Mouse (Mus musculus): ENCODE measurements around the gene Trpm1.
"Not testable (repeated sequence)": the region's sequence is repeated elsewhere in the genome, so short reads cannot be mapped to it uniquely, and the experiment has no call there.

The Trpm1 gene

DNA sequence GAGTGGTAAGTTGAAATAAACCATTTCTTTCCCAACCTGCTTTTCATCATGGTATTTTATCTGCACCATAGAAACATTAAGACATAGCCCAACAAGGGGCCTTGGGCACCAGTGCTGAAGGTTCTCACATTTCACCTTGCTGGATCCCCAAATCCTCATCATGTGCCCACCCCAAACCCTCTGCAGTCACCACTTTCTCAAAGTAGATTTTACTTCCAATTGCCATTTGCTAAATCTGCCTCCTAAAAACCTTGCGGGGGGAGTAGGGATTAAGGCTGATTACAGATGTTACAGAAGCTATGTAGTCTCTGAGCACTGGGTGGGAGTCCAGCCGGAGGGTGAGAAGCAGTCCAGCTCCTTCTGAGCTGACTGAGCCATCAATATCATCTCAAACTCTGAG lies at the start of gene Trpm1:
Gene Trpm1 (plus strand): TSS at position 301 of the 400 bp plus-strand sequence.
- no peak for DNase-seq (ENCODE audit: low spot score)

DNA sequence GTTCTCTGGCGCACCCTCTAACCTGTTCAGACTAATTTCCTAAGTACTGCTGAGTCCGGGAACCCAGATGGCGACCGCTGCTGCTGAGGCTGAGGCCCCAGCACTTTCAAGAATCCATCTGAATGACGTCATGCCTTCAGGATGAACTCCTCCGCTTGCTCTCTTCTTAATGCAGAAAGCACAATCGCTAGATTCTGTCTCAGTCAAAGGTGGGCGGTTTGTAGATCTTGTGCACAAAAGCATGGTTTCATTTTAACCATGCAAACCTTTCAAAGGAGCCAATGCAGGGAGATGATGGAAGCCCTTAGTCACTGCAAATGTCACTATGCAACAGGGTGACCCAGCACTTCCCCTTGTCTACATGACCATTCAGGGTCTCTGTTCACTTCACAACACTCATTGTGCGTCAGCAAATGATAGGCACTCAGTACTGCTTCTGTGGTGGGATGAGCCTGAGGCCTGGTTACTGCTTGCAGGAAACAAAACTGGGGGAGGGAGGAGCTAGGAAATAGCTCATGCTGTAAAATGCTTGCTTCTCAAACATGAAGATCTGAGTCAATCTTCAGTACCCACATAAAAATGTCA lies 31.4 kb upstream of the Trpm1 start:
- no peak for DNase-seq (ENCODE audit: low spot score)

DNA sequence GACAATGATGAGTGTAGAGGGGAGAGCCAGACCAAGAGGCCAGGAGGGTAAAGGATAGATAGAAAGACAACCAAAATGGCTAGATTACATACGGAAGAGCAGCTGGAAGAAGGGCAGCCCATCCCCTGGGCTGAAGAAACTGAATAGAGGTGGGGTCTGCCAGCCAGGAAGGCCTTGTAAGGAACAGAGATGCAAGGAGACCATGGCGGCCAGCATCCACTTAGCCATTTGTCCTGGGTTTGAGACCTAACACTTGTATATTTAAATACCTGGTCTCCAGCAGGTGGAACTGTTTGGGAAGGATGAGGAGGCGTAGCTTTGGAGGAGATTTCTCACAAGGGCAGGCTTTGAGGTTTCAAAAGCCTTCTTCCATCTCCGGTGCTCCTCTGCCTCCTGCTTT lies 29.9 kb upstream of the Trpm1 start:
- no peak for DNase-seq (ENCODE audit: low spot score)

DNA sequence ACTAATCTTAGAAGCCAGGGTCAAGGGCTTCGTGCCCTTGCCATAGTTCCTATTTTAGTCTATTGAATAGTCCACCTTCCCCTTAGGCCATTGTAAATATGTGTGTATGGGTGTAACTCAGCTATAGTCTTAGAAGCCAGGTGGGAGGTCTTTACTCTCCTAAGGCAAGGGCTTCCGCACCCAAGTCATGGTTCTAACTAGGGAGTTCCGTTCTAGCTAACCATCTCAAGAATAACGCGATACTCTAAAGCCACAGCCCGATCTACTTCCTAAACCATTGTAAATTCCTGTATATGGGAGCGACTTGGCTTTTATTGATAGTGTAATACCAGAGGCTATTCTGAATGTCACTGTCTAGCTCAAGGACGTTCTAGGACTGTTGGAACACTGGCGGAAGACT lies 27.6 kb upstream of the Trpm1 start:
- DNase-seq (ENCODE audit: low spot score), result not testable (repeated sequence)

DNA sequence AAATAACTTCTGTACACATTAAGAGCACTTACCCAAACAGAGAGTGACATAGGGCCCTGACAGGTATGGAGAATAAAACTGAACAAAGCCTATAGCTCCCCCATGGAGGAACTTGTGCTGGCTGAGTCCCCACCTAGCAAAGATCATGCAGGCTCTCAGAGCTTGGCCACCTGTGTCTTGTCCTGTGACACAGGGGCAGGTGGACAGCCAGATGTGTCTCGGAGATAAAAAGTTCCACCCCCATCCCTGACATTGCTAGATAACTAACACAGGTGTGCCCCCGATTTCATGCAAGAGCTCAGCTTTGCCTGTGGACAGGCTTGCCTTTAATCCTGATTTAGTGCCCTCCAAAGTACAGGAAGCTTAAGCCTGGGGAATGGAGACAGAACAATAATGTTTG lies 13.8 kb upstream of the Trpm1 start:
- DNase-seq (ENCODE audit: low spot score), result no peak

DNA sequence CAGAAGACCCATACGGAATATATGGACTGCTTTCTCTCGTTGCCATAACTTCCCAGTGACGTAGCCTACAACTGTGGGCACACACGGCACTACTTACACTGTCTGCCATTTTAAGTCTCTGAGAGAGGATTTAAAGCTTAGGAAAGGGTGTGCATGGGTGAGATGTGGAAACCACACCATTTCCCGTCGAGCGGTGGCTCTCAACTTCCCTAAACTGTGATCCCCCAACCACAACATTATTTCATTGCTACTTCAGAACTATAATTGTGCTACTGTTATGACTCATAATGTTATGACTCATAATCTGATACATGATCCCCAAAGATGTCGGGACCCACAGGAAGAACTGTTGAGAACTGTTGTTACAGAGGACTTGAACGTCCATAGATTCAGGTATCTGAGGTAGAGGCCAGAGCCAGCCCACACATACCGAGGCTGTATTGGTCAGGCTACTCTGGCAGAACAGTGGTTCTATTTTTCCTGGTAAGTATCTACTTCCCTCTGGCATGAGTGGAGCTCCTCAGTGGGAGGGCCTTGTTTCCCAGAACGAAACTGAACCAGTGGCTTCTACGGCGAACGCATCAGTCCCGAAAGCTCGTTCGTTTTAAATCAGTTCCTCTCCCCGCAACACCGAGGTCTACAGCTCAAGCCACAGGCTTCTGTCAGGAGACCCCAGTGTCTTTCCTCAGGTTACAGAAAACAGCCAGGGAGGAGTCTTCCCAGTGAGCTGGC lies 12.2 kb upstream of the Trpm1 start:
- DNase-seq (ENCODE audit: low spot score), result no peak

DNA sequence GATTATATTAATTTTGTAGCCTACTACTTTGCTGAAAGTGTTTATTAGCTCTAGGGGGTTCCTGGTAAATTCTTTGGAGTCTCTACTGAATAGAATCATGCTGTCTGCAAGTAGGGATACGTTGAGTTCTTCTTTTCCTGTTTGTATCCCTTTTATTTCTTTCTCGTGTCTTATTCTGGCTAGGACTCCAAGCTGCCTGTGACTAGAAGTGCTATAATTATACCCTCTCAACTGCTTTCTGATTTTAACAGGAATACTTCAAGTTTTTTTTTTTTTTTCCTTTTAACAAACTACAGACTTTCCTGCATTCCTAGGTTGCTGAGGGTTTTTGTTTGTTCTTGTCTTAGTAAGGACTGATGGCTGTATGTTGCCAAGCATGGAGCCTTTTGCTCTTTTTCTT lies 4.3 kb upstream of the Trpm1 start:
- no peak for DNase-seq (ENCODE audit: low spot score)

DNA sequence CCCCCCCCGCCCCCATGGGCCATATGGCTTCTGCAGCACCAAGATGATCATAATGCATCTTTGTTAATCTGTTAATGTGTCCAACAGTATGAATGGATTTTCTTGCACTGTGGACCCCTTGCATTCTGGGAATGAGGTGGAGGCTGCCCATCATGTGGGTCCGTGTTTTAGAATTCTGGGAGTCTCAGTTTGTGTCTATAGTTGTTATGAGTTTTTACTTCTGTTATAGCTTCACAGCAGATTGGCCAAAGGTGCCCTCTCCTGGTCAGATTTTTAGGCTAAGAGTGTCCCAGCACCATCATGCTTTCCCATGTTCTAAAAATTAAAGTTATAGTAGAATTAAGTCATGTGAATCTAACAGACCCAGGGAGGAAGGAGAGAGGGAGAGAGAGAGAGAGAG lies 3.9 kb upstream of the Trpm1 start:
- DNase-seq (ENCODE audit: low spot score), result no peak

DNA sequence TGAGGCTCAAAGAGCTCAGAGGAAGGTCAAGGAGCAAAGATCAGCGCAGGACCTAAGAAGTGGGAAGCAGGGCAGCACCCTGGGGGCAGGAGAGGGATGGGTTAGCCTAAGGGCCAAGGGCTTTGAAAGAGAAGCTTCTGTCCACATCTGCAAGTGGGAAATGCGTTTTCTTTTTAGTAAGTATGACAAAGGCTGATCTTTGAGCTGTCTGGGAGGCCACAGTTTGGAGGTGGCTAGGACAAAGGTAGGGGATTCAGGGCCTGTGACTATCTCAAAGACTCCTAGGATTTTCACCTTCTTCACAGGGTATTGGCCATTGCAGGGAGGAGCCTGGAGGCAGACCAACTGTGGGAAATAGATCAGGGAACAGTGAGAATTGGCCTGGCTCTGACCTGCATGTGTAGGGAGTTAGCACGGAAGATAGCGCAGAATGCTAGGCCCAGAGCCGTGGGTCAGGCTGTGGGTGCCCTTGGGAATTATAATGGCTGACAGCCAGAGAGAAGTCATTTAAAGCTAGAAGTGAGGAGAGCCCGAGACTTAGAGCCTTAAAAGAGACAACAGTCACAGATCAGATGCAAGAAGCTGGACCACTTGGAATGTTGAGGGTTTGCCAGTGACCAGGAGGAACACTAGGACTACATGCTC lies 3.1 kb upstream of the Trpm1 start:
- no peak for DNase-seq (ENCODE audit: low spot score)

DNA sequence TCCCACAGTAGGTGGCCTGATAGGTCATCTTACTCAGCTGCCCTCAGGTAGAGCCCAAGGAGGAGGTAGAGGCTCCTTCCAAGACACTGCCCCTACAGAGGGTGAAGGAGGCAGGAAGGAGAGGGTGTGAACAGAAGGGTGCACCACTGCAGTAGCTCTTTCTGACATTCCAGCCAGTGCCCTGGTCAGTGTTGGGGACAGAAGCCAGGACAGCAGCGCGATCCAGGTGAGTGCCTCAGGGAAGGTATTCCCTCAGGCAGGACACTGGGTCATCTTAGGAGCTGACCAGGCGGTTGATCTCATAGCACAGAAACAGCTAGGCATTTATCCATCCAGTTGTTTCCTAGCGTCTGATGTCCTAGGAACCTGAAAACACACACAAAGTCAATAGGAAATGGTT lies 1.6 kb downstream of the Trpm1 start:
- DNase-seq (ENCODE audit: low spot score), result no peak

DNA sequence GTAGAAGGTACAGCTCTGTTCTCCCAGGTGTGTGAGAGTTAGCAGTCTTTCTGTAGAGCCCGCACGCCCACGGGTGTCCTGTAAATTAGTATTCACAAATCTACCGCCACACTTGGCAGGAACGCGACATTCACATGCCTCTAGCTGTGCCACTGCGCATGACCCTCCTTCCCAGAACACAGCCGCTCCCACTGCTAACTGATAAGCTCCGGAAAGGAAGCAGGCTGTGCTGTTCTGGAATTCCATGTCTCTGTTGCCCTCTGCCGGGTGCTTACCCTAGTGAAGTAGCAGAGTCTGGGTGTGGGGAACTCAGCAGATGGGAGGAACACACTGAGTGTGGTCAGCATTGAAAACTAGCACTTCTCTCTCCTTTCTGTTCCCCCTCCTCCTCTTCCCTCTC lies 2.1 kb downstream of the Trpm1 start:
- DNase-seq (ENCODE audit: low spot score), result peak; percentile 58

DNA sequence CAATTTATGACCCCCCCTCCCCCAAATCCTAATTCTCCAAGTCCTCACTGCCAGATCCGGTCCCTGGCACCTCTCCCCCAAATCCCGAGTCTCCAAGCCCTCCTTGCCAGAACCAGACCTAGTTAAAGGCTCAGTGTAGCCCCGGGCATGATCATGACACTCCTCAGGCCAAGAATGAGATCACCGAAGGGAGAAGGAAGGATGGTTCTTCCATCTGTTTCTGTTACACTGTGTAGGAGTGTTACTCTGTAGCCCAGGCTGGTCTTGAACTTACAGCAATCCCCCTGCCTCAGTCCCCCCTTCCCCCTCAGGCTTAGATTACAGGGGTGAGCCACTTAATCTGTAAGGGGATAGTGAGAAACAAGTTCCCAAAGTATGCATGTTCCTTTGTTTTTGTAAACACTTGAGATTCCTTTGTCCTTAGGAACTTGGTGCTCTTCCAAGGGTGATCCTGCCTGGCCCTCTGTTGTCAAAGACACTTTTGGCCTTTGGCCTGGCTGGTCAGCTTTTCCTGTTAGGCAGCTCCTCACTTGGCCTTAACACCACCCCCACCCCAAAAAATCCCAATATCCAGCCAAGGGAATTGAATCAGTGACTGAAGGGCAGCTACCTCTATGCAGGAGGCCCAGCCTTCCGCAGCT lies 2.8 kb downstream of the Trpm1 start:
- DNase-seq (ENCODE audit: low spot score), result no peak

DNA sequence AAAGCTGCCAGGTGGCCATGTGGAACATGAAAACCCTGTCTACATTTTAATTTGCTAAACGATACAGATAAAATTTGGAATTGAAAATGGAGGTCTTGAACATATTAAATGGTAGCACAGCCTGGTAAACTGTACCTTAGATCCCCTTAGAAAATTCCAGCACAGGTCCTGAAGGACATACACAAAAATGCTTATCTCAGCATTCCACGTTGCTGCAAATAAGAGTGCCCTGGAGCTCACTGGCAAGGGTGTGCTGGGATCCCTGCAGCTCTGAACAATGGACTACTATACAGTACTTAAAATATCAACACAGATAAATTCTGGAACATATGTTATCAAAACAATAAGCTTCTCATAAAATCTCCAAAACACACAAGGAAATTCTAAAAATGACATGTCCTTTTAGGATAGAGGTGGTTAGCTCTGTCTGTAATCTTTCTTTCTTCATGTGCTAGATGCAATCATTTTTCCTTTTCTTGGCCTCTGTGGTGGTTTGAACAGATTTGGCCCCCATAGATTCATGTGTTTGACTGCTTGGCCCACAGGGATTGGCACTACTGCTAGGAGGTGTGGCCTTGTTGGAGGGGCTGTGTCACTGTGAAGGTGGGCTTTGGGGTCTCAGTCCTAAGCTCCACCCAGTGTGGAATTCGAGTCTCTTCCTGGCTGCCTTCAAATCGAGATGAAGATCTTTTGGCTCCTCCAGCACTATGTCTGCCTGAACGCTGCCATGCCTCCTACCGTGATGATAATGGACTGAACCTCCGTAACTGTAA lies 3.5 kb downstream of the Trpm1 start:
- DNase-seq (ENCODE audit: low spot score), result no peak

DNA sequence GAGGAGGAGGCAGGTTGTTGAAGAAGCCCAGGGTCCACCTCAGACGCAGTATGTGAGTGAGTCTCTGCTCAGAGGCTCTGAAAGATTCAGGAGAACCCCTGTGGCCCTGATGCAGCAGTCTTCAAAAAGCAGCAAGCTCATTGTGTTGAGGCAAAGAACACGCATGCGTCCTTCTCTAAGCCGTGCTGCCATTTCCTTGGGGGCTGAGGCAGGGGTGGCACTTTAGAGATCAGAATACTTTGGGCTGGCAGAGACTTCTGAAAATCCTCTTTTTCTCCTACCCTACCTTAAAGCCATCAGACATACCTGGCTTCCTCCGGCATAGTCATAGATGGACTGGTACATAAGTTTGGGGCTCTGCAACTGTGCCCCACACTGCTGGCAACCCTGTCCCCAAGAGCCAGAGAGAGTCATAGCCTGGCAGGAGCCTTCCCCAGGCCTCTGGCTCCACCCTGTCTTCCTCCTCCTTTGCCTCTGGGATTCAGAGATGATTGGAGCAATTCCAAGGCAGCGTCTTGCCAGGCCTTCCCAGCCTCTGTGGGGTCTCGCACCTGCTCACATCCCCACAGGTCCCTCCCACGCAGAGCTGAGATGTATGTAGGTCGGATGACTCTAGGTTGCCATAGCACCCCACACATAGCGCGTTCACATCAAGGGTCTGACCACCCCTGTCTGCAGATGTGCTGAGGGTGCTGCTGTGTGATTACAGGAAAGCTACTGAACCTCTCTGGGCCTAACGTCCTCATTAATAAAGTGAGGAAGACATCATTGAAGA lies 4.8 kb downstream of the Trpm1 start:
- DNase-seq (ENCODE audit: low spot score), result no peak

DNA sequence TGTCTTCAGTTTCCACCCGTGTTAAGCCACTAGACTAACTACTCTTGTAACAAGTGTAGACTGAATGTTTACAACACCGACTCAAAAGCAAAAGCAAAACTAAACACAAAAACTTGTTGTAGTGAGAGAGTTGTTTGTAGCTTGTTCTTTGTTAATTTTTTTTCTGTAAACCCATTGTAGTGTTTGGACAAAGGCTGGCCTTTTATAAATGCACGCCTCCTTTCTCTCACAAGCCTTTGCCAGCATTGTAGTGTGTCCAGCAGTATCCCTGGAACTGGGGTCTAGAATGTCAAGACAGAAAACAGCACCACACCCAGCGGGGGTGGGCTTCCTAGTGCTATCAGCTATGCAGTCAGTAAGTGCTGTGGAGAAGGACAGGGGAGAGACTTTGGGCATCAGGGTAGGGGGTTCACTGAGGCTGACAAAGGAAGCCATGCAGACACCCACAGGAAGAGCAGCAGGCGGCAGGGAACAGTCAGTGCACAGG lies 5.5 kb downstream of the Trpm1 start:
- DNase-seq (ENCODE audit: low spot score), result no peak

DNA sequence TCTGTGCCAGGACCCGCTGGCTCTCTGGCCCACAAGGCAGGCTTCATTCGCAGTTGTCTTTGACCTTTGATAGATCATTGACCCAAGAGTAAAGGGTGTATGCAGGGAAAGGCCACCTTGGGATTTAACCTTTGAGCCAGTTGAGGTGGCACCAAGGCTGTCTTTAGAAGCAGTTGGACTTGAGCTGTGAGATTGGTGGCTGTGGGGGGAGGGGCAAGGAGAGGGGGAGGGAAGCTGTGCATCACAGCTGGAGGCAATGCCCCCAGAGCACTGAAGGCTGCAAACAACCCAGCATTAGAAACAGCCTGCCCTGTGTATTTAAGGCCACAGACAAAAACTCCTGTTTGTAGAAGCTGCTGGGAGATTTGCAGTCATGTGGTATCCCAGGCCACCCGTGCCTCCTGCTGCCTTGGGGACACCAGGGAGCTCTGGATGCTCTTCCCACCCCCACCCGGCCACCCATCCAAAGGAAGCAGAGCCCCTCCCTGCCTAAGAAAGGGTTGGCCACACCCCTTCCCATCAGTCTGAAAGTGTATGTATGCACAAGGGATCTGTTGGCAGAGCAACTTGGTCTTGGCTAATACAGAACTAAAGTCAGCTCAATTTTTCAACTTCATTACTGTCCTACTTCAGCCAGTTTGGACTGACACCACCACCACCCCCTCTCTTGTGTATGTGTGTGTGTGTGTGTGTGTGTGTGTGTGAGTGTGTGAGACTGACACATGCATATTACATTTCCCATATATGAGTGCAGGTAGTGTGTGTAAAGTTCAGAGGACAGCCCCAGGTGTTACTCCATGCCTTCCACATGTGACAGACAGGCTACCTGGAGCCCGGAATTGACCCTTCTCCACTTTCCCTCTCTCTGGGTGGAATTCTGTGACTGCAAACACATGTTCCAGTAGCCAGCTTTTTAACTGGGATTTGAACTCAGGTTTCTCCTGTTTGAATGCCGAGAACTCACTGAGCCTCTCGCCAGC lies 6.3 kb downstream of the Trpm1 start:
- no peak for DNase-seq (ENCODE audit: low spot score)

DNA sequence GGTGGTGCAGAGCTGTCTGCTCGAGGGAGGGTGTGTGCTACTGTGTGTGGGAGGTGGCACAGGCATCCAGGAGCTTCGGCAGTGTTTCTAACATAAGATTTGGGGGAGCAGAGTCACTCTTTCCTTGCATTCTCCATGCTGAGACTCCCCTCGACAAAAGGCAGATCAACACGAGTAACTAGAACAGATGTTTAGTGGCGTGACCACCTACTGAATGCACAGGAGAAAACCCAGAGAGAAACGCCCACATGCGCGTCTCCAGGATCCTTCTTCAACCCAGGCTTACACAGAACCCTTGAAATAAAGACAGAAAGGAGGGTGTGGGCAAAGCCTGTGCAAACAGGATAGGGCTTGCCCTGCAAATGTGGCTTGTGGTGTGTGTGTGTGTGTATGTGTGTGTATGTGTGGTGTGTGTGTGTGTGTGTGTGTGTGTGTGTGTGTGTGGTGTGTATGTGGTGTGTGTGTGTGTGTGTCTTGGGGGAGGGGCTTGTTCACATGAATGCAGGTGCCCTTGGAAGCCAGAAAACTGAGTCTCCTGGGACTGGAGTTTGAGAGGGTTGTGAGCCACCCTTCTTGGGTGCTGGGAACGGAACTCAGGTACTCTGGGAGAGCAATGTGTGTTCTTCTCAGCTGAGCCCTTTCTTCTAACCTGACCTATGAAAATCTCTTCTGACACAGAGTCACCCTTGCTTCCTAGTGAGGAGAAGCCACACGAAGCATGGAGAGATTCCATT lies 7.3 kb downstream of the Trpm1 start:
- no peak for DNase-seq (ENCODE audit: low spot score)

DNA sequence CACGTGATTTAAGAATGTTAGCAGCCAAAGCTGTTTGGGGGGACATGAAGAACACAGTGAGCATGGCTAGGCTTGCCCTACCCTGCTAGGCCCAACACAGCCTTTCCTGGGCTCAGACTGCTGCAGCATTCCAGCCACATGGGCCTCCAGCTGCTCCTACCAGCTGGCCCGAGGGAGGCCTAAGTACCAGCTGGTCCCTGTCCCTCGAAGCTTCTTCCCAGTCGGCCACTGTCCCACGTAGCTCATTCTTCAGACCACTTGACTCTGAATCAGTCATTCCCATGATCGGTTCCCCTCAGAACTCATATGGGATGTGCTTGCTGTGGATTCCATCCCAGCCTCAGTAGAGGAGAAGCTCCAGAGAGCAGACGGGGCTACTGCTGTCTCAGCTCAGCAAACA lies 8.4 kb downstream of the Trpm1 start:
- DNase-seq (ENCODE audit: low spot score), result no peak

DNA sequence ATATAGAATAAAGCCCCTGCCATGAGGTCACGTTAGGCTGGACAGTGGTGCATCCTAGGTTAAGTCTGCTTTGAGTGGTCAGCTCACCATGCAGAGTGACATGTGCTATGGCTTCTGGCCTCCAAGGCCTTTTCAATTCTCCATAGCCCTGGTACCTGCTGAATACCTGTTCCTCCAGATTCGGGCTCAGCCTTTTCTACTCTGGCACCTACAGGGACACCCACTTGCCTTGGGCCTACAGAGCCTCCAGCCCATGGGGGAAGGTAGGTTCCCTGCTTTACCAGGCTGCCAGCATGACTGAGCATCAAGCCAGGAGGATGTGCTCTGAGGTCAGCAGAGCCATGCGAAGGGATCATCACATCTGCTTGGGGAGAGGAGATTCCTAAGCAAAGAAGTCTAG lies 9.5 kb downstream of the Trpm1 start:
- no peak for DNase-seq (ENCODE audit: low spot score)

DNA sequence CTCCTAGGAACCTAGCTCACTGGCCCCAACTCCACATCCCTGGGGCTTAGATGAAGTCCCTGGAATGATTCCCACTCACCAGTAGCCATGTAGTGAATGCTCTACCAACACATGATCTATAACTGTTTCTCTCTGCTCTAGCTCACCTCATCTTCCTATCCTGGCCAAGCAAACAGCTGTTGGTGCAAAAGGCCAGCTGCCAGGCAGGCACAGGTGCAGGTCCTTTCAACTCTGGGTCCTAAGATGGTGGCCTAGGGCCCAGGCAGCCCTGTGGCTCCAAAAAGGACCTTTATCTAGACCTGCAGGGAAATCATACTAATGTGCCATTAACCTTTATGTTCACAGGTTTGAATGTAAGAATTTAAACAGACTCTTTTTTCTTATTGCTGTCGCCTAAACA lies 10.3 kb downstream of the Trpm1 start:
- DNase-seq (ENCODE audit: low spot score), result no peak
